Mouse (Mus musculus): ENCODE results near the gene Cox8b. TPM values are rescaled to one million over a fixed set of nuclear protein-coding genes. Genes with fewer than 3 reads are reported as not detected.

Cox8b gene
- polyA plus RNA-seq, 1 experiment from 2014 or later, result not detected

GRCm38 (mm10) chr7:140860728-140861127 is 39.5 kb downstream of the Cox8b start:
- Histone ChIP-seq H3K4me2 (ENCODE audit: low read depth, low read length) (no peak overlapping the region), H3K9me3 (ENCODE audit: control insufficient read depth, low read length) (no peaks in the 10 kb centered on the region), H3K4me1 (ENCODE audit: control insufficient read depth, insufficient read depth, low read length) (peaks cover 12% of the 10 kb centered on the region), H3K4me3 (ENCODE audit: low read depth, low read length) (no peak overlapping the region), H3K36me3 (ENCODE audit: control insufficient read depth, insufficient read depth, low read length) (peaks cover 44% of the 10 kb centered on the region), H3K27ac (ENCODE audit: low read depth, low read length) (no peak overlapping the region), H3K27me3 (ENCODE audit: control insufficient read depth, insufficient read depth, low read length) (no peaks in the 10 kb centered on the region), H3K9ac (replicated peaks; ENCODE audit: low read depth, low read length) (no peak overlapping the region)
- 83% methylated on average over 5 of the region's 5 CpGs for WGBS
- ATAC-seq (ENCODE audit: low read depth), result no peak

GRCm38 (mm10) chr7:140859997-140860396 is 40.2 kb downstream of the Cox8b start:
- no peak overlapping the region for H3K9ac ChIP-seq (replicated peaks; ENCODE audit: low read depth, low read length)
- H3K4me3 ChIP-seq (ENCODE audit: low read depth, low read length), result no peak overlapping the region
- H3K27ac ChIP-seq (ENCODE audit: low read depth, low read length), result no peak overlapping the region
- WGBS, result 79% methylated on average over 6 of the region's 6 CpGs
- no peak for ATAC-seq (ENCODE audit: low read depth)
- peaks cover 19% of the 10 kb centered on the region for H3K4me1 ChIP-seq (ENCODE audit: control insufficient read depth, insufficient read depth, low read length)
- no peaks in the 10 kb centered on the region for H3K27me3 ChIP-seq (ENCODE audit: control insufficient read depth, insufficient read depth, low read length)
- H3K36me3 ChIP-seq (ENCODE audit: control insufficient read depth, insufficient read depth, low read length), result peaks cover 44% of the 10 kb centered on the region
- no peak overlapping the region for H3K4me2 ChIP-seq (ENCODE audit: low read depth, low read length)
- H3K9me3 ChIP-seq (ENCODE audit: control insufficient read depth, low read length), result no peaks in the 10 kb centered on the region

GRCm38 (mm10) chr7:140858746-140859145 is 41.5 kb downstream of the Cox8b start:
- Histone ChIP-seq H3K36me3 (ENCODE audit: control insufficient read depth, insufficient read depth, low read length) (peaks cover 45% of the 10 kb centered on the region), H3K4me3 (ENCODE audit: low read depth, low read length) (peak overlapping the region; percentile 67), H3K27ac (ENCODE audit: low read depth, low read length) (no peak overlapping the region), H3K9ac (replicated peaks; ENCODE audit: low read depth, low read length) (0 out of 2 replicates have a peak overlapping the region, but pooled peaks have one; percentile 81), H3K4me2 (ENCODE audit: low read depth, low read length) (peak overlapping the region; percentile 97), H3K27me3 (ENCODE audit: control insufficient read depth, insufficient read depth, low read length) (no peaks in the 10 kb centered on the region), H3K4me1 (ENCODE audit: control insufficient read depth, insufficient read depth, low read length) (peaks cover 21% of the 10 kb centered on the region), H3K9me3 (ENCODE audit: control insufficient read depth, low read length) (no peaks in the 10 kb centered on the region)
- ATAC-seq (ENCODE audit: low read depth), result no peak
- 92% methylated on average over 8 of the region's 8 CpGs for WGBS

GRCm38 (mm10) chr7:140857550-140858505 is 42.4 kb downstream of the Cox8b start, which contains the start of gene Bet1l:
Gene Bet1l, minus strand, starts transcription at chr7:140857577.
- Histone ChIP-seq H3K4me2 (ENCODE audit: low read depth, low read length) (peak within 1 kb of the TSS; percentile 97), H3K9ac (replicated peaks; ENCODE audit: low read depth, low read length) (peak within 1 kb of the TSS; percentile 81), H3K27me3 (ENCODE audit: control insufficient read depth, insufficient read depth, low read length) (no peaks in the 10 kb centered on the region), H3K36me3 (ENCODE audit: control insufficient read depth, insufficient read depth, low read length) (peaks cover 45% of the 10 kb centered on the region), H3K4me1 (ENCODE audit: control insufficient read depth, insufficient read depth, low read length) (peaks cover 21% of the 10 kb centered on the region), H3K27ac (ENCODE audit: low read depth, low read length) (peak within 1 kb of the TSS; percentile 89), H3K9me3 (ENCODE audit: control insufficient read depth, low read length) (no peaks in the 10 kb centered on the region), H3K4me3 (ENCODE audit: low read depth, low read length) (peak within 1 kb of the TSS; percentile 67)
- ATAC-seq (ENCODE audit: low read depth), result peak; percentile 33
- 34% methylated on average over 40 of the region's 40 CpGs for WGBS

GRCm38 (mm10) chr7:140856785-140857549 is 43.3 kb downstream of the Cox8b start, which contains the start of gene Ric8a:
Gene Ric8a, plus strand, starts transcription at chr7:140856957.
- Histone ChIP-seq H3K27ac (ENCODE audit: low read depth, low read length) (peak within 1 kb of the TSS; percentile 89), H3K9ac (replicated peaks; ENCODE audit: low read depth, low read length) (peak within 1 kb of the TSS; percentile 81), H3K4me3 (ENCODE audit: low read depth, low read length) (peak within 1 kb of the TSS; percentile 67), H3K36me3 (ENCODE audit: control insufficient read depth, insufficient read depth, low read length) (peaks cover 45% of the 10 kb centered on the region), H3K9me3 (ENCODE audit: control insufficient read depth, low read length) (no peaks in the 10 kb centered on the region), H3K4me2 (ENCODE audit: low read depth, low read length) (peak within 1 kb of the TSS; percentile 97), H3K27me3 (ENCODE audit: control insufficient read depth, insufficient read depth, low read length) (no peaks in the 10 kb centered on the region), H3K4me1 (ENCODE audit: control insufficient read depth, insufficient read depth, low read length) (peaks cover 21% of the 10 kb centered on the region)
- peak; percentile 82 for ATAC-seq (ENCODE audit: low read depth)
- WGBS, result under 1% methylated on average over 49 of the region's 50 CpGs

GRCm38 (mm10) chr7:140855860-140856784 is 44.1 kb downstream of the Cox8b start, which contains the start of gene Gm45785:
Gene Gm45785, minus strand, starts transcription at chr7:140856331.
- peak; percentile 81 for ATAC-seq (ENCODE audit: low read depth)
- H3K4me1 ChIP-seq (ENCODE audit: control insufficient read depth, insufficient read depth, low read length), result peaks cover 21% of the 10 kb centered on the region
- peak within 1 kb of the TSS; percentile 67 for H3K4me3 ChIP-seq (ENCODE audit: low read depth, low read length)
- H3K27ac ChIP-seq (ENCODE audit: low read depth, low read length), result peak within 1 kb of the TSS; percentile 89
- peaks cover 37% of the 10 kb centered on the region for H3K36me3 ChIP-seq (ENCODE audit: control insufficient read depth, insufficient read depth, low read length)
- peak within 1 kb of the TSS; percentile 97 for H3K4me2 ChIP-seq (ENCODE audit: low read depth, low read length)
- H3K9ac ChIP-seq (replicated peaks; ENCODE audit: low read depth, low read length), result peak within 1 kb of the TSS; percentile 81
- 1% methylated on average over 51 of the region's 51 CpGs for WGBS
- H3K27me3 ChIP-seq (ENCODE audit: control insufficient read depth, insufficient read depth, low read length), result no peaks in the 10 kb centered on the region
- no peaks in the 10 kb centered on the region for H3K9me3 ChIP-seq (ENCODE audit: control insufficient read depth, low read length)

- Histone ChIP-seq H3K4me1 (ENCODE audit: control insufficient read depth, insufficient read depth, low read length) (peaks cover 21% of the 10 kb centered on the region), H3K4me3 (ENCODE audit: low read depth, low read length) (peak overlapping the region; percentile 67), H3K27ac (ENCODE audit: low read depth, low read length) (no peak overlapping the region), H3K27me3 (ENCODE audit: control insufficient read depth, insufficient read depth, low read length) (no peaks in the 10 kb centered on the region), H3K9me3 (ENCODE audit: control insufficient read depth, low read length) (no peaks in the 10 kb centered on the region), H3K36me3 (ENCODE audit: control insufficient read depth, insufficient read depth, low read length) (peaks cover 28% of the 10 kb centered on the region), H3K4me2 (ENCODE audit: low read depth, low read length) (peak overlapping the region; percentile 97), H3K9ac (replicated peaks; ENCODE audit: low read depth, low read length) (peak overlapping the region; percentile 81)
- ATAC-seq (ENCODE audit: low read depth), result no peak
- WGBS, result 77% methylated on average over 9 of the region's 9 CpGs
Measured at GRCm38 (mm10) chr7:140855181-140855580, 45.1 kb downstream of the Cox8b start.

- Histone ChIP-seq H3K36me3 (ENCODE audit: control insufficient read depth, insufficient read depth, low read length) (peaks cover 26% of the 10 kb centered on the region), H3K27me3 (ENCODE audit: control insufficient read depth, insufficient read depth, low read length) (no peaks in the 10 kb centered on the region), H3K4me3 (ENCODE audit: low read depth, low read length) (no peak overlapping the region), H3K9ac (replicated peaks; ENCODE audit: low read depth, low read length) (no peak overlapping the region), H3K4me2 (ENCODE audit: low read depth, low read length) (no peak overlapping the region), H3K27ac (ENCODE audit: low read depth, low read length) (no peak overlapping the region), H3K9me3 (ENCODE audit: control insufficient read depth, low read length) (no peaks in the 10 kb centered on the region), H3K4me1 (ENCODE audit: control insufficient read depth, insufficient read depth, low read length) (peaks cover 21% of the 10 kb centered on the region)
- ATAC-seq (ENCODE audit: low read depth), result no peak
- 93% methylated on average over 18 of the region's 18 CpGs for WGBS
Measured at GRCm38 (mm10) chr7:140854483-140854882, 45.8 kb downstream of the Cox8b start.
